9 mouse cellular contexts compared by ENCODE assay signal in genomic region chr6:24894874-24895183, GRCm38 (mm10). TPM values are rescaled to one million over a fixed set of nuclear protein-coding genes. Genes with fewer than 3 reads are reported as not detected.
DNase-seq lines count a peak whose midpoint lies in the region; ATAC-seq and TF ChIP-seq lines count a peak whose summit lies in the region.
"Had no signal": no experiment of that assay in that cellular context is flagged by ENCODE, and none has a peak within 500 bp of the region (broad histone marks: within the 10 kb centered on the region; RNA-seq: fewer than 3 reads in every experiment).

No protein-coding gene starts in this region.

- WGBS in intestine, embryonic 15.5 days: 51% methylated on average over 2 of the region's 2 CpGs
- 36% methylated on average over 2 of the region's 2 CpGs for WGBS in stomach, embryonic 16.5 days

- no peak overlapping the region for H3K9ac ChIP-seq in intestine, embryonic 15.5 days
- no peak overlapping the region for H3K9ac ChIP-seq in stomach, embryonic 16.5 days (ENCODE audit: low read length)

- no peak for DNase-seq in gastrocnemius, adult 2 months
- DNase-seq in gastrocnemius, postnatal 10 days: no peak
- no peak for DNase-seq in retina, embryonic 14.5 days (ENCODE audit: low spot score)
- no peak for DNase-seq in spleen, postnatal 4 days (ENCODE audit: low spot score in 2 of 2)

- TF ChIP-seq CTCF in gastrocnemius, adult 2 months (IDR thresholded peaks at IDR 0.05): no peak

- H3K4me2 ChIP-seq in intestine, embryonic 15.5 days (replicated peaks): peak overlapping the region; percentile 31; the same call in 1 of the 2 replicates
- peak overlapping the region; percentile 42 for H3K4me2 ChIP-seq in stomach, embryonic 16.5 days (ENCODE audit: low read depth, low read length)

- no peak overlapping the region for H3K27ac ChIP-seq in gastrocnemius, adult 2 months
- no peak overlapping the region for H3K27ac ChIP-seq in intestine, embryonic 15.5 days
- no peak overlapping the region for H3K27ac ChIP-seq in stomach, embryonic 16.5 days (ENCODE audit: low read length)

- intact Hi-C loops in gastrocnemius, adult 2 months (cut with DNase I): no loop called here

- H3K4me1 ChIP-seq in megakaryocyte, embryonic 14.5 days: peaks cover 16% of the 10 kb centered on the region
- no peaks in the 10 kb centered on the region for H3K4me1 ChIP-seq in intestine, embryonic 15.5 days (replicated peaks)
- no peaks in the 10 kb centered on the region for H3K4me1 ChIP-seq in stomach, embryonic 16.5 days (ENCODE audit: control insufficient read depth, insufficient read depth, low read length)

- H3K9me3 ChIP-seq in megakaryocyte, embryonic 14.5 days: no peaks in the 10 kb centered on the region
- no peaks in the 10 kb centered on the region for H3K9me3 ChIP-seq in intestine, embryonic 15.5 days
- no peaks in the 10 kb centered on the region for H3K9me3 ChIP-seq in stomach, embryonic 16.5 days (replicated peaks; ENCODE audit: control insufficient read depth, low read length)

- no peaks in the 10 kb centered on the region for H3K36me3 ChIP-seq in megakaryocyte, embryonic 14.5 days (replicated peaks; ENCODE audit: low read length)
- H3K36me3 ChIP-seq in intestine, embryonic 15.5 days: no peaks in the 10 kb centered on the region
- H3K36me3 ChIP-seq in stomach, embryonic 16.5 days (ENCODE audit: control insufficient read depth, insufficient read depth, low read length): no peaks in the 10 kb centered on the region

- no peak for ATAC-seq in megakaryocyte, adult 5-6 weeks (ENCODE audit: poor library complexity, severe bottlenecking)
- ATAC-seq in intestine, embryonic 15.5 days: peak; percentile 15; the same call in 1 of the 2 replicates
- no peak for ATAC-seq in stomach, embryonic 16.5 days (ENCODE audit: insufficient read depth, low FRiP score)

- peak overlapping the region; percentile 64 for H3K4me3 ChIP-seq in gastrocnemius, adult 2 months
- H3K4me3 ChIP-seq in megakaryocyte, embryonic 14.5 days (replicated peaks): peak overlapping the region; percentile 90
- H3K4me3 ChIP-seq in intestine, embryonic 15.5 days (replicated peaks): peak overlapping the region; percentile 11; the same call in 1 of the 2 replicates
- H3K4me3 ChIP-seq in stomach, embryonic 16.5 days (replicated peaks; ENCODE audit: low read length): peak overlapping the region; percentile 28

- no peaks in the 10 kb centered on the region for H3K27me3 ChIP-seq in megakaryocyte, embryonic 14.5 days (replicated peaks)
- no peaks in the 10 kb centered on the region for H3K27me3 ChIP-seq in intestine, embryonic 15.5 days (replicated peaks)
- H3K27me3 ChIP-seq in stomach, embryonic 16.5 days (ENCODE audit: control insufficient read depth, insufficient read depth, low read length): no peaks in the 10 kb centered on the region

RNA-seq across cellular contexts. Expression of gene Hyal5, which starts 37.0 kb away (rescaled TPM):
- not detected for total RNA-seq in gastrocnemius, adult 2 months (2021)
- not detected for total RNA-seq in gastrocnemius, postnatal 10 days (2021)
- not detected in 2 replicates for polyA plus RNA-seq in megakaryocyte, embryonic 14.5 days (2012; ENCODE audit: insufficient read depth, low replicate concordance)
- not detected in 2 replicates for total RNA-seq in megakaryocyte, adult 5-6 weeks (2015)
- total RNA-seq in megakaryocyte, adult 5-6 weeks (2017): 0.11 TPM in 1 of 2 replicates, not detected in the other
- polyA plus RNA-seq in intestine, embryonic 15.5 days (2015; fragmentation: Nextera tagmentation; extraction: Ambion mirVana): 6.3 and 9.1 TPM in 2 replicates
- polyA plus RNA-seq in stomach, embryonic 16.5 days (2015; fragmentation: Nextera tagmentation; extraction: Ambion mirVana): 1.1 and 2.0 TPM in 2 replicates
- total RNA-seq: gastrocnemius, adult 18-20 months had no signal

Comparison
In these comparisons a context has a peak if more than half of its experiments do, and no peak if none do; other contexts are left out.
1. H3K4me3 ChIP-seq: peak in every context shown above with its lines; median percentile 90 in megakaryocyte, embryonic 14.5 days; 64 in gastrocnemius, adult 2 months; 28 in stomach, embryonic 16.5 days; 11 in intestine, embryonic 15.5 days.